Mouse (Mus musculus): ENCODE data around the gene Trub2. TPM values are rescaled to one million over a fixed set of nuclear protein-coding genes. Genes with fewer than 3 reads are reported as not detected.

The Trub2 gene
- 11.1 and 13.0 TPM in 2 replicates for polyA plus RNA-seq (2015; fragmentation: Nextera tagmentation; extraction: Ambion mirVana)

- Histone ChIP-seq H3K27ac (replicated peaks) (peak within 1 kb of the TSS; percentile 83), H3K4me2 (peak within 1 kb of the TSS; percentile 89), H3K4me3 (replicated peaks) (peak within 1 kb of the TSS; percentile 73), H3K36me3 (replicated peaks) (peaks cover 37% of the 10 kb centered on the region), H3K9ac (peak within 1 kb of the TSS; percentile 65), H3K4me1 (replicated peaks) (peaks cover 20% of the 10 kb centered on the region), H3K27me3 (no peaks in the 10 kb centered on the region), H3K9me3 (replicated peaks) (no peaks in the 10 kb centered on the region)
- peak; percentile 90 for ATAC-seq (ENCODE audit: insufficient read depth)
- WGBS (ENCODE audit: insufficient replicate concordance), result under 1% methylated on average over 45 of the region's 45 CpGs
Measured at GRCm38 (mm10) chr2:29787937-29788681, at the start of gene Trub2. Trub2 (minus strand) TSS chr2:29788502.

- H3K27ac ChIP-seq (replicated peaks), result no peak overlapping the region
- no peaks in the 10 kb centered on the region for H3K9me3 ChIP-seq (replicated peaks)
- no peaks in the 10 kb centered on the region; the same call in 1 of the 2 replicates for H3K4me1 ChIP-seq (replicated peaks)
- no peaks in the 10 kb centered on the region for H3K27me3 ChIP-seq
- H3K4me3 ChIP-seq (replicated peaks), result no peak overlapping the region
- peaks cover 33% of the 10 kb centered on the region for H3K36me3 ChIP-seq (replicated peaks)
- ATAC-seq (ENCODE audit: insufficient read depth), result no peak
- 87% methylated on average over 2 of the region's 2 CpGs for WGBS (ENCODE audit: insufficient replicate concordance)
- no peak overlapping the region for H3K4me2 ChIP-seq
- H3K9ac ChIP-seq, result no peak overlapping the region
Measured at GRCm38 (mm10) chr2:29835391-29835899, 47.1 kb upstream of the Trub2 start.

GRCm38 (mm10) chr2:29833796-29834195 is 45.5 kb upstream of the Trub2 start:
- H3K4me2 ChIP-seq, result no peak overlapping the region

GRCm38 (mm10) chr2:29831106-29831505 is 42.8 kb upstream of the Trub2 start:
- no peak for ATAC-seq (ENCODE audit: insufficient read depth)
- Histone ChIP-seq H3K4me3 (replicated peaks) (no peak overlapping the region), H3K9ac (no peak overlapping the region), H3K4me1 (replicated peaks) (peaks cover 24% of the 10 kb centered on the region), H3K36me3 (replicated peaks) (peaks cover 22% of the 10 kb centered on the region), H3K27me3 (no peaks in the 10 kb centered on the region), H3K9me3 (replicated peaks) (no peaks in the 10 kb centered on the region), H3K4me2 (no peak overlapping the region), H3K27ac (replicated peaks) (no peak overlapping the region)
- WGBS (ENCODE audit: insufficient replicate concordance), result 86% methylated on average over 4 of the region's 4 CpGs

More at GRCm38 (mm10) chr2:29833796-29834195, 45.5 kb upstream of the Trub2 start:
- no peaks in the 10 kb centered on the region for H3K27me3 ChIP-seq
- H3K4me1 ChIP-seq (replicated peaks), result peaks cover 7% of the 10 kb centered on the region; the same call in 1 of the 2 replicates
- no peak for ATAC-seq (ENCODE audit: insufficient read depth)
- H3K9me3 ChIP-seq (replicated peaks), result no peaks in the 10 kb centered on the region
- peaks cover 31% of the 10 kb centered on the region for H3K36me3 ChIP-seq (replicated peaks)
- H3K9ac ChIP-seq, result no peak overlapping the region
- no peak overlapping the region for H3K27ac ChIP-seq (replicated peaks)
- no peak overlapping the region for H3K4me3 ChIP-seq (replicated peaks)
- 78% methylated on average over 5 of the region's 5 CpGs for WGBS (ENCODE audit: insufficient replicate concordance)

- Histone ChIP-seq H3K27me3 (no peaks in the 10 kb centered on the region), H3K4me3 (replicated peaks) (peak overlapping the region; percentile 87), H3K36me3 (replicated peaks) (peaks cover 7% of the 10 kb centered on the region), H3K9ac (peak overlapping the region; percentile 75), H3K4me2 (peak overlapping the region; percentile 80), H3K9me3 (replicated peaks) (no peaks in the 10 kb centered on the region), H3K27ac (replicated peaks) (peak overlapping the region; percentile 68; the same call in 1 of the 2 replicates), H3K4me1 (replicated peaks) (peaks cover 30% of the 10 kb centered on the region)
- peak; percentile 20; the same call in 1 of the 2 replicates for ATAC-seq (ENCODE audit: insufficient read depth)
- under 1% methylated on average over 12 of the region's 12 CpGs for WGBS (ENCODE audit: insufficient replicate concordance)
Measured at GRCm38 (mm10) chr2:29827709-29828024, 39.4 kb upstream of the Trub2 start.

GRCm38 (mm10) chr2:29826926-29827708 is 38.8 kb upstream of the Trub2 start:
- H3K4me1 ChIP-seq (replicated peaks), result peaks cover 30% of the 10 kb centered on the region
- under 1% methylated on average over 48 of the region's 48 CpGs for WGBS (ENCODE audit: insufficient replicate concordance)
- no peaks in the 10 kb centered on the region for H3K9me3 ChIP-seq (replicated peaks)
- H3K4me2 ChIP-seq, result peak overlapping the region; percentile 80
- 0 out of 2 replicates have a peak, but pooled peaks cover 4% of the 10 kb centered on the region for H3K36me3 ChIP-seq (replicated peaks)
- H3K27ac ChIP-seq (replicated peaks), result peak overlapping the region; percentile 90
- peak; percentile 95 for ATAC-seq (ENCODE audit: insufficient read depth)
- peak overlapping the region; percentile 75 for H3K9ac ChIP-seq
- H3K27me3 ChIP-seq, result no peaks in the 10 kb centered on the region
- peak overlapping the region; percentile 87 for H3K4me3 ChIP-seq (replicated peaks)

- Histone ChIP-seq H3K9ac (peak overlapping the region; percentile 68), H3K27ac (replicated peaks) (peak overlapping the region; percentile 90), H3K4me2 (peak overlapping the region; percentile 80), H3K4me1 (replicated peaks) (peaks cover 30% of the 10 kb centered on the region), H3K4me3 (replicated peaks) (peak overlapping the region; percentile 87), H3K36me3 (replicated peaks) (0 out of 2 replicates have a peak, but pooled peaks cover 4% of the 10 kb centered on the region), H3K27me3 (no peaks in the 10 kb centered on the region), H3K9me3 (replicated peaks) (no peaks in the 10 kb centered on the region)
- WGBS (ENCODE audit: insufficient replicate concordance), result 6% methylated on average over 11 of the region's 11 CpGs
- ATAC-seq (ENCODE audit: insufficient read depth), result peak; percentile 6; the same call in 1 of the 2 replicates
Measured at GRCm38 (mm10) chr2:29826318-29826925, 38.1 kb upstream of the Trub2 start.

GRCm38 (mm10) chr2:29820025-29820817 is 31.9 kb upstream of the Trub2 start, which contains the start of gene Urm1:
Urm1 (plus strand) TSS chr2:29820075.
- Histone ChIP-seq H3K4me3 (replicated peaks) (peak within 1 kb of the TSS; percentile 58), H3K27ac (replicated peaks) (peak within 1 kb of the TSS; percentile 81), H3K4me2 (peak within 1 kb of the TSS; percentile 88), H3K36me3 (replicated peaks) (0 out of 2 replicates have a peak, but pooled peaks cover 3% of the 10 kb centered on the region), H3K9me3 (replicated peaks) (no peaks in the 10 kb centered on the region), H3K27me3 (no peaks in the 10 kb centered on the region), H3K9ac (peak within 1 kb of the TSS; percentile 58), H3K4me1 (replicated peaks) (peaks cover 26% of the 10 kb centered on the region)
- ATAC-seq (ENCODE audit: insufficient read depth), result peak; percentile 65
- WGBS (ENCODE audit: insufficient replicate concordance), result under 1% methylated on average over 35 of the region's 35 CpGs

- Histone ChIP-seq H3K4me2 (peak overlapping the region; percentile 88), H3K9ac (no peak overlapping the region; the same call in 1 of the 2 replicates), H3K36me3 (replicated peaks) (0 out of 2 replicates have a peak, but pooled peaks cover 3% of the 10 kb centered on the region), H3K4me1 (replicated peaks) (peaks cover 26% of the 10 kb centered on the region), H3K9me3 (replicated peaks) (no peaks in the 10 kb centered on the region), H3K27me3 (no peaks in the 10 kb centered on the region), H3K4me3 (replicated peaks) (peak overlapping the region; percentile 58; the same call in 1 of the 2 replicates), H3K27ac (replicated peaks) (no peak overlapping the region)
- no peak for ATAC-seq (ENCODE audit: insufficient read depth)
- 31% methylated on average over 2 of the region's 2 CpGs for WGBS (ENCODE audit: insufficient replicate concordance)
Measured at GRCm38 (mm10) chr2:29819363-29819762, 31.1 kb upstream of the Trub2 start.

All from liver, embryonic 15.5 days (tissue).